Mouse (Mus musculus): ENCODE measurements around the gene Adh6b.
"Not testable (repeated sequence)": the region's sequence is repeated elsewhere in the genome, so short reads cannot be mapped to it uniquely, and the experiment has no call there.

Gene Adh6b

GRCm38 (mm10) chr3:138362920-138363319 is 21.3 kb downstream of the Adh6b start:
- no peak for DNase-seq

- no peak for DNase-seq
Observed at GRCm38 (mm10) chr3:138366181-138366580, 24.6 kb downstream of the Adh6b start.

- DNase-seq, result no peak
Observed at GRCm38 (mm10) chr3:138369546-138369945, 28.0 kb downstream of the Adh6b start.

- DNase-seq, result not testable (repeated sequence)
Observed at GRCm38 (mm10) chr3:138370289-138370688, 28.7 kb downstream of the Adh6b start.

- DNase-seq, result no peak
Observed at GRCm38 (mm10) chr3:138373920-138374319, 32.3 kb downstream of the Adh6b start.

- DNase-seq, result no peak
Observed at GRCm38 (mm10) chr3:138375148-138375547, 33.6 kb downstream of the Adh6b start.

- no peak for DNase-seq
Observed at GRCm38 (mm10) chr3:138381133-138381532, 39.6 kb downstream of the Adh6b start.

GRCm38 (mm10) chr3:138387155-138387554 is 45.6 kb downstream of the Adh6b start:
- no peak for DNase-seq

- DNase-seq, result no peak
Observed at GRCm38 (mm10) chr3:138404872-138405271, 63.3 kb downstream of the Adh6b start.

- DNase-seq, result peak in 1 of 2 experiments; percentile 3
Observed at GRCm38 (mm10) chr3:138405341-138405740, 63.8 kb downstream of the Adh6b start.

GRCm38 (mm10) chr3:138405840-138406239 is 64.3 kb downstream of the Adh6b start:
- no peak for DNase-seq

- DNase-seq, result no peak
Observed at GRCm38 (mm10) chr3:138407920-138408319, 66.3 kb downstream of the Adh6b start.

Measured in spleen, adult 18-20 months (tissue).